Mouse (Mus musculus) G1E (cell line): ENCODE measurements around the gene Pgf.

Experiments
- CTCF ChIP-seq: IDR thresholded peaks from 2 replicates; pipeline ENCODE4 v1.5.1; 2012; ENCODE audit warnings: low read depth, low read length, inconsistent platforms, mixed read lengths
- GATA1 ChIP-seq: IDR thresholded peaks from 2 replicates; pipeline ENCODE4 v1.6.1; 2012; ENCODE audit warnings: borderline replicate concordance, low read length, inconsistent platforms, mixed read lengths
- GATA2 ChIP-seq: IDR thresholded peaks from 2 replicates; pipeline ENCODE4 v1.6.1; 2012; ENCODE audit warnings: low read depth, low read length, inconsistent platforms, borderline replicate concordance

GRCm38 (mm10) chr12:85219905-85220290, 42.3 kb upstream of the Pgf start:
- no peak for TF ChIP-seq GATA1
- TF ChIP-seq CTCF: no peak
- no peak for TF ChIP-seq GATA2
